Mouse (Mus musculus) hindlimb bud, embryonic 11.5 days (tissue): ENCODE data around the gene Tm4sf20.
A peak's percentile ranks its signal among the peaks of the same experiment; 100 is the strongest.

Experiments
- DNase-seq: peaks from one replicate; pipeline ENCODE4 v3.0.0-alpha.2; 2012; ENCODE audit warnings: low read depth, low spot score; ENCODE audit errors: extremely low spot score

Tm4sf20 gene

GRCm38 (mm10) chr1:82768269-82768668 lies at the start of gene Tm4sf20:
Tm4sf20 (minus strand) TSS chr1:82768461.
- no peak for DNase-seq

DNA sequence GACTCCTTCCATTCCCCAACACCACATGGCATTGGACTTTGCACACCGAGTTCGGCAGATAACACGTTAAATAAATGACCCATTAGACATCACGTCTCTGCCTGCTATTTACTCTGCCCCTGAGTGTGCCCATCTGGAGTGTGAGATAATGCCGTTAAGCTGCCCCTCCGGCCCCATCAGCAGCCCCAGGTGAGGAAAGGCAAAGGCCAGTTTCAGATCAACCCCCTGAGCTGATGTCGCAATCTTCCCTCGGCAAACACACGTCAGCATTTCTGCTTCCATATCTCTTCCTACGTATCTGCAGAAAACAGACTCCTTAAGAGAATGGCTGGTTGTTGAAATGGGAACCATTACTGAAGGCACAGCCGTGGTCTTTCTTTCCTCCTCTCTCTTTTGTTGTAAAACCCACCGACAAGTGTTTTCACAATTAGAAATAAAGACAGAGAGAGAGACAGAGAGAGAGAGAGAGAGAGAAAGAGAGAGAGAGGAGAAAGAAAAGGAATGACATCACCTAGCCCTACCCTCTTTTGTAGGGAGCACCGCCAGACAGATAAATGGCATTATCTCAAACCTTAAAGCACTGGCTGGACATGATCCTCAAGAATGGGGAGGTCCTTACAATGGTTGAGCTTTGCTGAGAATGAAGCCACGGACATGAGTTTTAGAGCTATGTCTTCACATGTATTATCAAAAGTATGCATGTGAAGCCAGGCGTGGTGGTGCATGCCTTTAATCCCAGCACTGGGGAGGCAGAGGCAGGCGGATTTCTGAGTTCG lies 47.9 kb upstream of the Tm4sf20 start:
- no peak for DNase-seq

- DNase-seq = no peak
Observed at GRCm38 (mm10) chr1:82811766-82812165, 43.5 kb upstream of the Tm4sf20 start.

DNA sequence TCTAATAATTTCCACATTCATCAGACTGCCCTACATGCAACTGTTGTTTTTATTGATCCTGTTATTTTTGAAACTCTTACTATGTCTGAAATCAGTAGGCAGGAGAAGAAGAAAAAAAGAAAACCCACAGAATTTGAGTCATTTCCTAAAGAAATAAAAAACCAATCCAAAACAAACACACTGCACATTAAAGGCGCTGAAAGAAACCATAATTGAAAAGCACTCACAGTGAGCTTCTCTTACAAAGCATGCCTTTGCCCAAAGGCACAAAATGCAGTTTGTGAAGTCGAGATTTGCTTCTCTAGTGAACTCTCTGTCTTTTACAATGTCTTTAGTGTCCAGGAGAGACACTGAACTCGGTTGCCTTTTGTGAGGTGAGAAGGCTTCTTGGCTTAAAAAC lies 40.3 kb upstream of the Tm4sf20 start:
- no peak for DNase-seq

GRCm38 (mm10) chr1:82807206-82807605 lies 38.9 kb upstream of the Tm4sf20 start:
- no peak for DNase-seq

- no peak for DNase-seq
Observed at GRCm38 (mm10) chr1:82806391-82806790, 38.1 kb upstream of the Tm4sf20 start.

GRCm38 (mm10) chr1:82804059-82804458 lies 35.8 kb upstream of the Tm4sf20 start:
- DNase-seq = no peak

- DNase-seq = no peak
Observed at GRCm38 (mm10) chr1:82803608-82804007, 35.3 kb upstream of the Tm4sf20 start.

GRCm38 (mm10) chr1:82801105-82801783 lies 33.0 kb upstream of the Tm4sf20 start:
- DNase-seq = no peak

- DNase-seq = no peak
Observed at GRCm38 (mm10) chr1:82798922-82799321, 30.7 kb upstream of the Tm4sf20 start.

- DNase-seq = no peak
Observed at GRCm38 (mm10) chr1:82798304-82798703, 30.0 kb upstream of the Tm4sf20 start.

- DNase-seq = no peak
Observed at GRCm38 (mm10) chr1:82797088-82797487, 28.8 kb upstream of the Tm4sf20 start.

GRCm38 (mm10) chr1:82795702-82796443 lies 27.6 kb upstream of the Tm4sf20 start:
- no peak for DNase-seq

GRCm38 (mm10) chr1:82795211-82795610 lies 26.9 kb upstream of the Tm4sf20 start:
- no peak for DNase-seq

- DNase-seq = no peak
Observed at GRCm38 (mm10) chr1:82793986-82794385, 25.7 kb upstream of the Tm4sf20 start.

DNA sequence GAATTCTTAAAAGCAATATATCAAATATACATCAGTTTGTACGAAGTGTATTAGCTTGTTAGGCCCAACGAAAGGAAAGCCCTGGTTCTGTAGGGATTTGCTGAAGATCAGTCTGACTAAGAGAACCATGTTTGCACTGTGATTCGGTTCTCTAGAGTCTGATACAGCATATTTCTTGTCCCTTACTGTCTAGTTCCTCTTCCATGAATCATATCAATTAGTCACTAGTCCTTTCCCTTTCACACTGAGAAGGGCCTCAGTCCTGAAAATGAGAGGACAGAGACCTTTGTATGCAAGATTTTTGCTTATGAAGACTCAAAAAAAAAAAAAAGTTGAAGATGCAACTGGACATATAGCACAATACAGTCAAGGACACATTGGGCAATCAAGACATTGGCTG lies 24.8 kb upstream of the Tm4sf20 start:
- DNase-seq = no peak

- no peak for DNase-seq
Observed at GRCm38 (mm10) chr1:82792238-82792637, 24.0 kb upstream of the Tm4sf20 start.

GRCm38 (mm10) chr1:82791105-82791504 lies 22.8 kb upstream of the Tm4sf20 start:
- no peak for DNase-seq

DNA sequence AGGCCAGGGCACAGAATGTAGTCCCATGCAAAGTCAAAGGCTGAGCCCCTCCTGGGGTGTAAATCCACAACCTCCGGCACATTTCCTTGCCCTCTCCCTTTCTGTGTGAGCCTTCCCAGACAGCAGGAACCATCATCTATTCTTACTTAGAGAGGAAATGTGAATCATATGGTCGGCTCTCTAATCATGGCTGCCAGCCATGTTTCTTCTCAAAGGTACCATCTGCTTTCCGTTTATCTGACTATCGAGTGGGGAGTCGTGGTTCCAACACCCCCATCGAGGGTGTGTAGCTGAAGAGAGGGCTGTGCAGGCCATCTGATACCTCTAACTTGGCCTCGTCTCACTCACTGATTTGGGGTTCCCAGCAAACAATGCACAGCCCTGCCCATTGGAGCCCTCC lies 19.8 kb upstream of the Tm4sf20 start:
- no peak for DNase-seq

DNA sequence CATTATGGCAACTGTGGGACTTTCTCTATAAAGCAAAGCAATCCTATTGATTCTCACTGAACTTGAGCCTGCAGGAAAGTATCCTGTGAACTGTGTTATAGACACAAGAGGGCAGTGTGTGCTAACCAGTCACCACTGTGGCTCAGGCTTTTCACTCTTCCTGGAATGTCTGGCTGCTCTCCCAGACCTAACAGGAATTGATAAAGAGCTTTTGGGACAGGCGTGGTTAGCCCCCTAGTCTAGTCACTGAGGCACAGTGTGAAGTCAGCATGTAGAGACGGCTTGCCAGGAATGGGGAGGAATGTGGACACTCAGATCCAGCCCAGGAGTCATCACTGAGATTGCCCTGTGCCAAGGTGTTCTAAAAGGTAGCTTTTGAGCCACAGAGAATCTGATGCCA lies 19.2 kb upstream of the Tm4sf20 start:
- peak; percentile 22 for DNase-seq

GRCm38 (mm10) chr1:82785546-82785945 lies 17.3 kb upstream of the Tm4sf20 start:
- no peak for DNase-seq

GRCm38 (mm10) chr1:82783559-82783958 lies 15.3 kb upstream of the Tm4sf20 start:
- DNase-seq = no peak
